Mouse (Mus musculus) adrenal gland, postnatal 10 days (tissue): ENCODE results near the gene Clec4b1. TPM values are rescaled to one million over a fixed set of nuclear protein-coding genes. Genes with fewer than 3 reads are reported as not detected.
"Not testable (repeated sequence)": the region's sequence is repeated elsewhere in the genome, so short reads cannot be mapped to it uniquely, and the experiment has no call there.

Experiments
- DNase-seq: peaks from one replicate; pipeline ENCODE4 v3.0.0; 2021; ENCODE audit warnings: mixed read lengths
- long read RNA-seq, 2 experiments: library from polyadenylated mRNA; stranded (forward); transcript quantifications; one replicate each; pipeline ENCODE4 v2.0.0; 2021
- total RNA-seq, 2 experiments: library from RNA; stranded (reverse); gene quantifications; 2 replicates each; pipeline ENCODE4 v1.2.3; 2021

The Clec4b1 gene
- total RNA-seq = under 1 TPM in 1 of 2 experiments, not detected in 1; 0.97 TPM
- long read RNA-seq, experiment 1 = 0 reads
- long read RNA-seq, experiment 2 = 0 reads

- no peak for DNase-seq
These were observed at the start of gene Clec4b1 for GRCm38 (mm10) chr6:123049742-123050372. TSS of gene Clec4b1 (plus strand) at chr6:123049962.

- DNase-seq = not testable (repeated sequence)
These were observed 45.1 kb upstream of the Clec4b1 start for GRCm38 (mm10) chr6:123004696-123005095.

- peak; percentile 11 for DNase-seq
These were observed 44.2 kb upstream of the Clec4b1 start for GRCm38 (mm10) chr6:123005591-123005990.

- no peak for DNase-seq
These were observed 45.5 kb downstream of the Clec4b1 start for GRCm38 (mm10) chr6:123095125-123095843.

GRCm38 (mm10) chr6:123106128-123106527, 56.4 kb downstream of the Clec4b1 start, which contains the start of gene Clec4a2:
TSS of gene Clec4a2 (plus strand) at chr6:123106428.
- not testable (repeated sequence) for DNase-seq

Other genes with a start within 250 kb of the Clec4b1 start
- 10 to 100 TPM; 10.1 to 12.9 TPM for gene Slc2a3, start 248.3 kb upstream of the Clec4b1 start, total RNA-seq
- 10 to 100 TPM; 16.7 to 18.5 TPM for gene Foxj2, start 230.0 kb upstream of the Clec4b1 start, total RNA-seq
- 1 to 10 TPM; 1.7 to 2.2 TPM for gene C3ar1, start 193.8 kb upstream of the Clec4b1 start, total RNA-seq
- gene Necap1, start 175.5 kb upstream of the Clec4b1 start, total RNA-seq = 10 to 100 TPM; 44.8 to 45.8 TPM
- 1 to 10 TPM; 3.3 TPM for gene Clec4a1, start 128.1 kb upstream of the Clec4b1 start, total RNA-seq
- gene Clec4a3, start 97.4 kb upstream of the Clec4b1 start, total RNA-seq = 1 to 10 TPM; 2.4 to 4.2 TPM
- not detected for gene Clec4a4, start 59.6 kb upstream of the Clec4b1 start, total RNA-seq
- gene Clec4a2, start 56.5 kb downstream of the Clec4b1 start, total RNA-seq = 1 to 10 TPM; 2.3 to 5.2 TPM
- gene Clec4b2, start 122.9 kb downstream of the Clec4b1 start, total RNA-seq = not detected
- gene Clec4n, start 179.9 kb downstream of the Clec4b1 start, total RNA-seq = 1 to 10 TPM; 1.5 to 3.1 TPM
- under 1 TPM; 0.21 to 0.60 TPM for gene Clec4d, start 212.1 kb downstream of the Clec4b1 start, total RNA-seq
- gene Clec4e, start 239.9 kb downstream of the Clec4b1 start, total RNA-seq = under 1 TPM; 0.15 to 0.18 TPM